Mouse (Mus musculus): ENCODE results near the gene 1700020D05Rik.

1700020D05Rik gene

GRCm38 (mm10) chr19:5503687-5504086 lies at the start of gene 1700020D05Rik:
TSS of gene 1700020D05Rik (minus strand) at chr19:5503787.
- no peak for DNase-seq

GRCm38 (mm10) chr19:5547471-5548056 lies 44.0 kb upstream of the 1700020D05Rik start:
- DNase-seq = no peak

GRCm38 (mm10) chr19:5544031-5544430 lies 40.4 kb upstream of the 1700020D05Rik start:
- no peak for DNase-seq

- no peak for DNase-seq
These were observed 39.8 kb upstream of the 1700020D05Rik start for GRCm38 (mm10) chr19:5543362-5543761.

- no peak for DNase-seq
These were observed 35.2 kb upstream of the 1700020D05Rik start for GRCm38 (mm10) chr19:5538786-5539185.

GRCm38 (mm10) chr19:5532520-5532919 lies 28.9 kb upstream of the 1700020D05Rik start:
- no peak for DNase-seq

- no peak for DNase-seq
These were observed 26.5 kb upstream of the 1700020D05Rik start for GRCm38 (mm10) chr19:5530138-5530524.

- DNase-seq = peak; percentile 100
These were observed 25.9 kb upstream of the 1700020D05Rik start for GRCm38 (mm10) chr19:5529325-5530137.

- no peak for DNase-seq
These were observed 21.6 kb upstream of the 1700020D05Rik start for GRCm38 (mm10) chr19:5525204-5525603.

GRCm38 (mm10) chr19:5518721-5519120 lies 15.1 kb upstream of the 1700020D05Rik start:
- no peak for DNase-seq

- no peak for DNase-seq
These were observed 13.4 kb upstream of the 1700020D05Rik start for GRCm38 (mm10) chr19:5516906-5517505.

GRCm38 (mm10) chr19:5515840-5516777 lies 12.5 kb upstream of the 1700020D05Rik start:
- no peak for DNase-seq

GRCm38 (mm10) chr19:5513005-5513349 lies 9.4 kb upstream of the 1700020D05Rik start:
- DNase-seq = no peak

- no peak for DNase-seq
These were observed 8.8 kb upstream of the 1700020D05Rik start for GRCm38 (mm10) chr19:5512091-5513004.

GRCm38 (mm10) chr19:5511074-5511632 lies 7.6 kb upstream of the 1700020D05Rik start:
- no peak for DNase-seq

- peak; percentile 96 for DNase-seq
These were observed 6.7 kb upstream of the 1700020D05Rik start, which contains the start of gene Snx32 for GRCm38 (mm10) chr19:5510031-5511026. TSS of gene Snx32 (minus strand) at chr19:5510538.

GRCm38 (mm10) chr19:5500330-5500875 lies 3.2 kb downstream of the 1700020D05Rik start:
- no peak for DNase-seq

- no peak for DNase-seq
These were observed 7.6 kb downstream of the 1700020D05Rik start for GRCm38 (mm10) chr19:5496052-5496370.

GRCm38 (mm10) chr19:5495353-5496051 lies 8.1 kb downstream of the 1700020D05Rik start:
- no peak for DNase-seq
